Mouse (Mus musculus): Measurements from ENCODE around the gene Tom1. TPM values are rescaled to one million over a fixed set of nuclear protein-coding genes. Genes with fewer than 3 reads are reported as not detected.

Gene Tom1
- total and polyA plus RNA-seq, 3 experiments: 18.0 to 32.6 TPM; not detected in 1

GRCm38 (mm10) chr8:75108527-75109235 is 75.2 kb downstream of the Tom1 start (continued):
- TF ChIP-seq USF2 (IDR thresholded peaks at IDR 0.05; ENCODE audit: borderline replicate concordance in 1 of 2, insufficient read depth in 1 of 2, low read depth in 1 of 2, low read length in 2 of 2) (no peak), POLR2A (IDR thresholded peaks at IDR 0.05; ENCODE audit: control insufficient read depth in 1 of 2, insufficient read depth in 1 of 2, low read depth in 1 of 2, low read length in 2 of 2, poor library complexity in 1 of 2) (no peak), ETS1 (IDR thresholded peaks at IDR 0.05; ENCODE audit: low read depth, low read length) (0 out of 2 replicates have a peak, but pooled peaks have one; percentile 22), TAL1 (IDR thresholded peaks at IDR 0.05; ENCODE audit: low read length) (no peak)

GRCm38 (mm10) chr8:75109236-75109967 is 75.9 kb downstream of the Tom1 start, which contains the start of gene Mcm5:
Gene Mcm5 (plus strand): TSS chr8:75109569.
- Histone ChIP-seq H3K79me2 (ENCODE audit: control insufficient read depth, insufficient read depth, low read length, poor library complexity) (peaks cover 41% of the 10 kb centered on the region), H3K27ac (ENCODE audit: control insufficient read depth, low read depth, low read length) (peak within 1 kb of the TSS; percentile 95), H3K36me3 (ENCODE audit: control insufficient read depth in 1 of 2, insufficient read depth in 2 of 2, low read length in 2 of 2) (peaks cover 17 to 29% of the 10 kb centered on the region in 2 experiments), H3K4me1 (ENCODE audit: control insufficient read depth in 1 of 2, insufficient read depth in 2 of 2, low read length in 2 of 2) (peaks cover 4 to 19% of the 10 kb centered on the region in 2 experiments; a peak in 2 of 4 replicates), H3K9me3 (replicated peaks; ENCODE audit: insufficient read depth, low read length) (no peaks in the 10 kb centered on the region), H3K9ac (ENCODE audit: control insufficient read depth, low read depth, low read length, poor library complexity, severe bottlenecking) (peak within 1 kb of the TSS; percentile 92), H3K27me3 (ENCODE audit: control insufficient read depth in 1 of 2, insufficient read depth in 2 of 2, low read length in 2 of 2) (no peaks in the 10 kb centered on the region), H3K4me3 (ENCODE audit: control insufficient read depth in 1 of 2, insufficient read depth in 1 of 2, low read depth in 2 of 2, low read length in 2 of 2) (peak within 1 kb of the TSS; percentile 71 to 72)
- peak; percentile 80; the same call in 1 of the 2 replicates for TF ChIP-seq MXI1 (IDR thresholded peaks at IDR 0.05; ENCODE audit: low read depth, low read length)
- peak; percentile 50; the same call in 1 of the 2 replicates for TF ChIP-seq NRF1 (IDR thresholded peaks at IDR 0.05; ENCODE audit: insufficient read depth, low read depth, low read length, poor library complexity, severe bottlenecking)
- TF ChIP-seq POLR2A (IDR thresholded peaks at IDR 0.05; ENCODE audit: control insufficient read depth in 1 of 2, insufficient read depth in 1 of 2, low read depth in 1 of 2, low read length in 2 of 2, poor library complexity in 1 of 2): peak; percentile 67 to 77; a peak in 3 of 4 replicates
- TF ChIP-seq MAFK (IDR thresholded peaks at IDR 0.05; ENCODE audit: borderline replicate concordance, low read depth, low read length): no peak
- TF ChIP-seq MAZ (IDR thresholded peaks at IDR 0.05; ENCODE audit: low read depth, low read length): 0 out of 2 replicates have a peak, but pooled peaks have one; percentile 36
- no peak for TF ChIP-seq ETS1 (IDR thresholded peaks at IDR 0.05; ENCODE audit: low read depth, low read length)
- TF ChIP-seq TBP (IDR thresholded peaks at IDR 0.05; ENCODE audit: low read depth, low read length): peak; percentile 80
- no peak for TF ChIP-seq ELF1 (IDR thresholded peaks at IDR 0.05; ENCODE audit: low read depth, low read length)
- peak; percentile 85 for TF ChIP-seq NELFE (IDR thresholded peaks at IDR 0.05; ENCODE audit: low read depth, low read length)
- TF ChIP-seq HCFC1 (IDR thresholded peaks at IDR 0.05; ENCODE audit: low read depth, low read length): peak; percentile 84
- no peak for TF ChIP-seq ZNF384 (IDR thresholded peaks at IDR 0.05; ENCODE audit: low read depth, low read length)
- no peak for TF ChIP-seq USF1 (IDR thresholded peaks at IDR 0.05; ENCODE audit: low read depth, low read length)
- 0 out of 2 replicates have a peak, but pooled peaks have one; percentile 35 for TF ChIP-seq MAX (IDR thresholded peaks at IDR 0.05; ENCODE audit: low read length)
- TF ChIP-seq GATA1 (IDR thresholded peaks at IDR 0.05; ENCODE audit: low read depth, low read length): no peak
- peak; percentile 99 for TF ChIP-seq E2F4 (IDR thresholded peaks at IDR 0.05; ENCODE audit: borderline replicate concordance, low read depth, low read length)
- TF ChIP-seq SIN3A (IDR thresholded peaks at IDR 0.05; ENCODE audit: low read length): peak; percentile 94
- TF ChIP-seq ZMIZ1 (IDR thresholded peaks at IDR 0.05; ENCODE audit: low read depth, low read length): no peak
- DNase-seq (ENCODE audit: low read depth, low spot score): peak; percentile 99

Data from MEL (cell line).